Mouse (Mus musculus): Measurements from ENCODE around the gene Tmem107.

DNA sequence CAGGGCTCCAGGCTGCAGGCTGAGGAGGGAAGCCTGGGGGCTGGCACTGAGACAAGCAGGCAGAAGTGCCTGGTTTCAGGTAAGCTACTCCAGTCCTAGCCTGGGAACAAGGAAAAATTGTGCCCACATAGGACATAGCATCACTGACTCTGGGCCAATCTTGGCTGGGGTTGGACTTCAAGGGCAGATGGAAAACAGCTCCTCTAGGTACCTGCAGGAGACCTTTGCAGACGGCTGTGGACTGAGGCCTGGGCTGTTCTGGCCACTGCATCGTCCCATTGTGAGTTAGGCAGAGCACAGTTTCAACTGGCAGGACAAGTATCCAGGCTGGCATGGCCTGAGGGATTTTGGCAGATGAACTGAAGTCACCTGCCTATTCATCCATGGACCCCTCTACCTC is 35.2 kb downstream of the Tmem107 start:
- TF ChIP-seq CTCF (conservative IDR thresholded peaks at IDR 0.05 in 1 of 2, IDR thresholded peaks at IDR 0.05 in 1 of 2; ENCODE audit: low read depth in 2 of 2, low read length in 2 of 2) = no peak
- no peak for TF ChIP-seq E2F4 (IDR thresholded peaks at IDR 0.05; ENCODE audit: insufficient replicate concordance, low read depth, low read length)
- TF ChIP-seq ETS1 (conservative IDR thresholded peaks at IDR 0.05; ENCODE audit: low read depth, low read length) = no peak
- TF ChIP-seq RCOR1 (conservative IDR thresholded peaks at IDR 0.05; ENCODE audit: low read depth, low read length) = no peak
- no peak for TF ChIP-seq POLR2AphosphoS2 (IDR thresholded peaks at IDR 0.05; ENCODE audit: low read depth, low read length)
- no peak for TF ChIP-seq EP300 (IDR thresholded peaks at IDR 0.05; ENCODE audit: low read length)
- no peak for TF ChIP-seq MEF2A (IDR thresholded peaks at IDR 0.05; ENCODE audit: borderline replicate concordance, low read depth, low read length)
- TF ChIP-seq ZC3H11A (IDR thresholded peaks at IDR 0.05; ENCODE audit: low read depth, low read length) = no peak
- TF ChIP-seq MAZ (IDR thresholded peaks at IDR 0.05; ENCODE audit: low read depth, low read length) = no peak
- no peak for TF ChIP-seq USF1 (IDR thresholded peaks at IDR 0.05; ENCODE audit: low read depth, low read length)
- no peak for TF ChIP-seq POLR2A (IDR thresholded peaks at IDR 0.05; ENCODE audit: low read depth, low read length)
- no peak for TF ChIP-seq ELF1 (IDR thresholded peaks at IDR 0.05; ENCODE audit: low read depth, low read length)
- no peak for TF ChIP-seq TCF12 (IDR thresholded peaks at IDR 0.05; ENCODE audit: low read depth, low read length)
- no peak for TF ChIP-seq MXI1 (IDR thresholded peaks at IDR 0.05; ENCODE audit: low read depth, low read length)
